Mouse (Mus musculus): ENCODE results near the gene Actr8.

- no peak for TF ChIP-seq POLR2A (IDR thresholded peaks at IDR 0.05; ENCODE audit: borderline replicate concordance, control insufficient read depth, low read depth, low read length)
- TF ChIP-seq CTCF (IDR thresholded peaks at IDR 0.05; ENCODE audit: control insufficient read depth, insufficient read depth, low read length): no peak
Observed at GRCm38 (mm10) chr14:29940313-29940812, 37.8 kb upstream of the Actr8 start.

Measured in bone marrow, adult 2 months (tissue).